Mouse (Mus musculus): Measurements from ENCODE around the gene Tmem218.

Tmem218 gene

DNA sequence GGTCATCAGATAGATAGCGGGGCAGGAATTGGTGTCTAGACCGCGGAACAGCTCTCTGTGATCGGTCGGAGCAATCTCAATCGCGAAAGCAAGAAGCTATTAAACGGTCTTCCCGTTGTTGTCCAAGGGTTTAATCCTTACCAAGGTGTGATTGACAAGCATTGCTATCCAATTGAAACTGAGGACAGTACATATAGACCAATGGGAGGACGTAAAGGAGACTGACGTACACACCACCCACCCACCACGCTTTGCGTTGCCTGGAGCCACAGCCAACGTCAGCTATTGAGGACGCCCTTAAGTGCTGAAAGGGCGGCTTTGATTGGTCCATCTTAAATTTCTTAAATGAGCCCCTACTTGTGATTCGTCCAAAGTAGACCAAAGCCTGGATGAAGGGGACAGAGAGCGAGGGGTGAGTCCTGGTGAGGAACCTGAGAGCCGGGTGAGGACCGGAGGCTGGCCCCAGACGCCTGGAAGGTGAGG lies at the start of gene Tmem218:
TSS of gene Tmem218 (plus strand) at position 295 of the 483 bp plus-strand sequence.
- peak; percentile 100 for DNase-seq (ENCODE audit: low read depth, low spot score)

- DNase-seq (ENCODE audit: low read depth, low spot score), result no peak
These were observed 47.3 kb upstream of the Tmem218 start for GRCm38 (mm10) chr9:37160686-37161085.

DNA sequence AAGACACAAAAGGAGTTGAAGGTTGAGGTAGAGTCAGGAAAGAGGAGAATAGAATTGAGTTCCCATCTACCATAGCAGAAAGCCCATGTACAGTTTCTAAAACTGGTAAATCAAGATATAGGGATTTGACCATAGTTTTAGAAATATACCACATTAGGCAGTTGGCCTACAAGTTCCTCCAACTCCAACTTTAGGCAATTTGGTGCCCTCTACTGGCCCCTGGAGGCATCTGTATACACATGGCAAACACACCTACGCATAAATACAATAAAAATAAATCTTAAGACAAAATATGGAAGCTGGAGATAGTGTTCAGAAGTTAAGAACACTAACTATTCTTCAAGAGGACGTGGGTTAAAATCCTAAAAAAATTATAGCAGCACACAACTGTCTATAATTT lies 41.1 kb upstream of the Tmem218 start:
- DNase-seq (ENCODE audit: low read depth, low spot score), result peak; percentile 30

- no peak for DNase-seq (ENCODE audit: low read depth, low spot score)
These were observed 34.6 kb upstream of the Tmem218 start for GRCm38 (mm10) chr9:37173376-37173775.

GRCm38 (mm10) chr9:37176002-37176401 lies 32.0 kb upstream of the Tmem218 start:
- DNase-seq (ENCODE audit: low read depth, low spot score), result no peak

DNA sequence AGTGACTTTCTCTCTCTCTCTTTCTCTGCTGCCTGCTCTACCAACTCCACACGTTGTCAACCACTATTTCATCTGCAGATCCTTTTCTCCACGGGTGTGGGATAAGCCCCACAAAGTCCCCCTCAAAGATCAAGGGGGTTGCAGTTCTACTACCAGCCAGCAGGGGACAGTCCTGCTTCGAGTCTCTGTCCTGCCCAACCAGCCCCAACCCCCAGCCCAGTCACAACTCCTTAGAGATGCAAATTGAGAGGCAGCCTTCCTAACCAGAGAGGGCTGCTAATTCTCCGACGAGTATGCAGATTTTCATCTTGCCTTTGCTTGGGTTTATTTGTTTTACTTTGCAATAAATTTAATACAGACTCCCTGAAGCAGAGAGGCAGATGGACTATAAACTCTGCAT lies 30.9 kb upstream of the Tmem218 start:
- peak; percentile 87 for DNase-seq (ENCODE audit: low read depth, low spot score)

GRCm38 (mm10) chr9:37177551-37177950 lies 30.5 kb upstream of the Tmem218 start:
- DNase-seq (ENCODE audit: low read depth, low spot score), result peak; percentile 49

DNA sequence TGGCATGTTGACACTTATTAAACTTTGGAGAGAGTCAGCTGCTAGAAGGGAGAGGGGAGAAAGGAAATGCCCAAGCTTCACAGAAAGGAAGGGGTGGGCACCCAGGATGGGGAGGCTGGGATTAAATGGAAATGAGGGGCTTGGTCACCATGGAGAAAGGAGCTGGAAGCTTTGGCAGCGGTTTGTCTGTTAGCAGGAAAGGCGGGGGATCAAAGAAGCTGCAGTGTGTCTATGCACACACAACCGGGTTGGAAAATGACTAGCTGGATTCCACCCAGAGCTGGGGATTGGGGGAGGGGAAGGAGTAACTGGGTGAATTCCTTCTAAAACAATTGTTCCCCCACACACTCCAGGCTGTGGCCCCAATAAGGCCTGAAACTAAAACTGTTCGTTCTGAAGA lies 29.1 kb upstream of the Tmem218 start:
- no peak for DNase-seq (ENCODE audit: low read depth, low spot score)

- no peak for DNase-seq (ENCODE audit: low read depth, low spot score)
These were observed 28.4 kb upstream of the Tmem218 start for GRCm38 (mm10) chr9:37179596-37179995.

GRCm38 (mm10) chr9:37181596-37181995 lies 26.4 kb upstream of the Tmem218 start:
- DNase-seq (ENCODE audit: low read depth, low spot score), result no peak

DNA sequence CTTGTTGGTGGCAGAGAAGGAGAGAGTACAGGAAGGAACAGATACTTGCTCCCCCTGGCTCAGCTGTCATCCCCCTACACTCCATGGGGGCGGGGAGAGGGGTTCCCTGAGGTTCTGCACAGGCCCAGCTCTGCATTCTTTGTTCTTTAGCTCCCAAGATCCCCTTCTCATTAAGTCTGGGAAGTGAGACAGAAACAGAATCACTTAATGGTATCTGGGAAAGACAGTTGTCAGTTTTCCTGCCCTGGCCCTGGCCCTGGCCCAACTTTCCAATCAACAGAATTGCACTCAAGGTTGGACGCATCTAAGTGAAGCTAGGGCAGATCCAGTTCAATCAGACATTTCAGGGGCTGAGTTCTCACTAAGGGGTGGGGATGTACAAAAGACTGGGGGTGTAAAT lies 24.8 kb upstream of the Tmem218 start:
- DNase-seq (ENCODE audit: low read depth, low spot score), result no peak

DNA sequence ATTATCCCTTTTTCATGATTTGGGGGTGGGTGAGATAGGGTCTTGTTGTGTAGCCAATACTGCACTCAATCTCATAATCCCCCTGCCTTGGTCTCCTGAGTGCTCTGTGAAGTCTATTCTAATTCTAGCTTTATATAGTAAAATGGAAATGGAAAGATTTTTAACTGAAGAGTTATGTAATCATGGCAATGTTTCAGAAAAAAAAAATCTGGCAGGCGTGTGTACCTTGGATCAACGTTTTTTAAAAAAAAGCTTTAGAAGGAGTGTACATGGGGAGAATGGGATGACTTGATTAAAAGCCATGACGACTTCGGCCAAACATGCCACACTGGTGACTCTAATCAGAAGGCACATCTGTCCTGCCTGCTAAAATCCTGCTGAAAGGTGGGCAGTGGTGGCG lies 20.6 kb upstream of the Tmem218 start:
- no peak for DNase-seq (ENCODE audit: low read depth, low spot score)

DNA sequence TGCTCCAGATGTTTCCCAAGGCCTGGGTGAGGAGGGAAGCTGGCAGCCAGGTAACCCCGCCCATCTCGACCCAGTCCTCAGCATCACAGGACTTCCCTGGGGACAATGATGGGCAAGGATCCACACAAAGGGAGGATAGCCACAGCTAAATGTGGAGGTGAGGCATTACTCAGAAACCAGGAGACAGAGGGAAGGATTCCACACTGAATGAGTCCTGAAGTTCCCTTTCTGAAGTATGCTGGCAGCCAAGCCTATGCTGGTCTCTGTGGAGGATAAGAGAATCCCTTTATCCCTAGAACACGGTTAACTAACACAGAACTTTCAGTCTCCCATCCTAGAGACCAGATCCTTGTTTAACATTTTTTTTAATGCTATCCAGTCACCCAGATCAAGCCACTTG lies 20.0 kb upstream of the Tmem218 start:
- DNase-seq (ENCODE audit: low read depth, low spot score), result no peak

- no peak for DNase-seq (ENCODE audit: low read depth, low spot score)
These were observed 11.0 kb upstream of the Tmem218 start for GRCm38 (mm10) chr9:37197067-37197466.

GRCm38 (mm10) chr9:37200414-37200813 lies 7.6 kb upstream of the Tmem218 start:
- no peak for DNase-seq (ENCODE audit: low read depth, low spot score)

GRCm38 (mm10) chr9:37203884-37204283 lies 4.1 kb upstream of the Tmem218 start:
- no peak for DNase-seq (ENCODE audit: low read depth, low spot score)

- DNase-seq (ENCODE audit: low read depth, low spot score), result no peak
These were observed 5.2 kb downstream of the Tmem218 start for GRCm38 (mm10) chr9:37213060-37213738.

GRCm38 (mm10) chr9:37214327-37215060 lies 6.5 kb downstream of the Tmem218 start:
- no peak for DNase-seq (ENCODE audit: low read depth, low spot score)

GRCm38 (mm10) chr9:37220755-37221154 lies 12.7 kb downstream of the Tmem218 start:
- no peak for DNase-seq (ENCODE audit: low read depth, low spot score)

DNA sequence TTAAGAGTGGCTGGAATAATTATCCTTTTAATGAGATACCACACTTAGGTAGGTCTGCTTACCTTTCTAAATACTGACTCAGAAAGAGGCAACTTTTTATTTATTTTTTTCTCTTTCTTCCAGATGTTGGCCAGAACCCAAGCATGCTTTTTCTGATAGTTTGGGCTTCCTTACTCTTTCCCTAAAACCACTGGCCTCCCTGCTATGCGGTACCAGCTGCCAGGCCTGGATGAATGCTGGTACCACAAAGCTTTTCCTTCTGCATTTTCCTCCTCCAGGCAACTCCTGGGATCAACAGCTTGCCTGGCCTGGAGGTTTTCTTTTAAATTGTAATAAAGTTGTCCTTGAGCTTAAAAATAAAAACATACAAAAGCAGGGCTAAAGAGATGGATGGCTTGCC lies 17.6 kb downstream of the Tmem218 start:
- no peak for DNase-seq (ENCODE audit: low read depth, low spot score)

GRCm38 (mm10) chr9:37229880-37230325 lies 21.9 kb downstream of the Tmem218 start:
- DNase-seq (ENCODE audit: low read depth, low spot score), result peak; percentile 65

- no peak for DNase-seq (ENCODE audit: low read depth, low spot score)
These were observed 22.6 kb downstream of the Tmem218 start for GRCm38 (mm10) chr9:37230486-37231195.

Measured in ES-CJ7 (cell line).